Mouse (Mus musculus) liver, embryonic 16.5 days (tissue): ENCODE results near the gene Adcy1. TPM values are rescaled to one million over a fixed set of nuclear protein-coding genes. Genes with fewer than 3 reads are reported as not detected.

ENCODE experiments used
- ATAC-seq: fragments of 200-750 bp; cut with Nextera tagmentation; 2 replicates; pipeline ENCODE4 v1.8.0; 2017; ENCODE audit warnings: low read depth, mild to moderate bottlenecking, moderate number of reproducible peaks, moderate library complexity
- H3K27ac ChIP-seq: fragments of 300-500 bp; sonication (generic); 2 replicates; pipeline ENCODE4 v1.5.1; 2014; ENCODE audit warnings: mild to moderate bottlenecking, low read length
- H3K27me3 ChIP-seq: fragments of 300-500 bp; sonication (generic); 2 replicates; pipeline ENCODE4 v1.6.1; 2014; ENCODE audit warnings: low read depth, low read length, mixed read lengths; ENCODE audit not compliant: control insufficient read depth, insufficient read depth
- H3K36me3 ChIP-seq: fragments of 300-500 bp; sonication (generic); 2 replicates; pipeline ENCODE4 v1.6.1; 2014; ENCODE audit warnings: mild to moderate bottlenecking; ENCODE audit not compliant: control insufficient read depth, insufficient read depth
- H3K4me1 ChIP-seq: fragments of 300-500 bp; sonication (generic); 2 replicates; pipeline ENCODE4 v1.6.1; 2014; ENCODE audit warnings: low read depth, low read length, mixed read lengths; ENCODE audit not compliant: control insufficient read depth
- H3K4me2 ChIP-seq: fragments of 300-500 bp; sonication (generic); 2 replicates; pipeline ENCODE4 v1.6.1; 2014; ENCODE audit warnings: low read depth, low read length, mixed read lengths
- H3K4me3 ChIP-seq: fragments of 300-500 bp; sonication (generic); 2 replicates; pipeline ENCODE4 v1.5.1; 2014; ENCODE audit warnings: low read depth, mild to moderate bottlenecking, low read length
- H3K9ac ChIP-seq: fragments of 300-500 bp; sonication (generic); 2 replicates; pipeline ENCODE4 v1.6.1; 2014; ENCODE audit warnings: low read depth, low read length
- H3K9me3 ChIP-seq: fragments of 300-500 bp; sonication (generic); replicated peaks from 2 replicates; pipeline ENCODE4 v1.6.1; 2016; ENCODE audit warnings: low read length; ENCODE audit not compliant: control insufficient read depth
- WGBS: fragments of 180-500 bp; shearing (Covaris S2); extraction: QIAGEN DNeasy Blood & Tissue Kit; methylation state at CpG from one replicate; pipeline ENCODE4 v1.1.7; 2014; ENCODE audit not compliant: insufficient replicate concordance; 5-methylcytosine and 5-hydroxymethylcytosine counted together
- polyA plus RNA-seq: library from polyadenylated mRNA; unstranded; fragments of >200 nt; fragmentation: Nextera tagmentation; extraction: Ambion mirVana; gene quantifications from 2 replicates; pipeline ENCODE4 v1.2.1, GENCODE M21; 2015

Adcy1 gene
- polyA plus RNA-seq, 1 experiment from 2014 or later, result 0.31 TPM

DNA sequence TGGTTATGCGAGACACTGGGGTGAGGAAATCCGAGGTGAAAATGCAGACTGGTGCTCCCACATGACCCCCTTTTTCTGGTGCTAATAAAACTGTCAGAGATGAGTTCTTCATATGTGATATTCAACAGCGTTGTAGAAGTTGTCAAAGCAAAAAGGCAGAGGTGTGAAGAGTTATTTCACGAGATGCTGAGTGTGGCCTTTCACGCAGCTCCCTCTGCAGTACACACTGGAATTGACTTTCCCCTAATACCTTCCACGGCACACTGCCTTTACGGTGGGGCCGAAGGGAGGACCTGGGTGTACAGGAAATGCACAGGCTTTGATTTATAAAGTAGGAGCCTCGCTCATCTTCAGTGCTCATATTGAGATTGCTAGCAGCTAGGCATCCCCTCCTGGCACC lies 129.8 kb downstream of the Adcy1 start:
- WGBS, result 48% methylated on average over 9 of the region's 9 CpGs
- Histone ChIP-seq H3K27me3 (no peaks in the 10 kb centered on the region), H3K36me3 (no peaks in the 10 kb centered on the region), H3K4me2 (no peak overlapping the region), H3K4me1 (no peaks in the 10 kb centered on the region; the same call in none of the 2 replicates), H3K4me3 (no peak overlapping the region), H3K9ac (no peak overlapping the region), H3K9me3 (no peaks in the 10 kb centered on the region), H3K27ac (peak overlapping the region; percentile 77)
- no peak for ATAC-seq

DNA sequence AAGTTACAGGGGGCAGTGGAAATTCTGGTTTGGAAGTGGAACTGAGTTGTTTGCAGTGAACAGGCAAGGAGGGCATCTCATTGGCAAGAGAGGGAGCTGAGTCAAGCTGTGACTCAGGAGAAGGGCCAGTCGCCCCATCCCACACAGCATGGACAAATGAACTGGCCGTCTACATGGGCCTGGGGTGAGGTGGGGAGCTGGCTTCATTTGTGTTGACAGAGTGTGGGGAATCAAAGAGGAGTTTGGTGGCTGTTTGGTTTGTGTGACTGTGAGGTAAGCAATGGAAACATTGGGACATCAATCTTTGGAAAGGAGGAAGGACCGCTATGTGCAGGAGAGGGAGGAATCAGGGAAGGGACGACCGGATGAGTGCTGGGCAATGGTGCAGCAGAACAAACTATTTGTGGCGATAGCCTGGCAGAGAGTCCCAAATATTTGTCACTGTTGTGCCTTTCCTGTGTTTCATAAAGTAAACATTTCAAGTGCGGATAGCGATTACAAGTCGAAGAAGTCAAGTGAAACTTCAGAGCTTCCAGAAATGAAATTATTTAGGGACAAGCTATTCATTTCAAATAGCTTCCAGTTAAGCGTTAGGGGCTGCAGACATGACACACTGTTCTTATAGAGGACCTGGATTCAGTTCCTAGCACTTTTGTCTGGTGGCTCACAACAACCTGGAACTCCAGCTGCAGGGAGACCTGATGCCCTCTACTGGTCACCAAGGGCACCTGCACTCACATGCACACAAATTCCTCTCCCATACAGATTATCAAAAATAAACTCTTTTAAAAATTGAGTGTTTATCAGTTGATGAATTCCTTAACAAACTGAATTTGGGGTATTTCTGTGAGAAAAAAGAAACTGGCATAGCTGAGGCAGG lies 131.4 kb downstream of the Adcy1 start:
- peak; percentile 37 for ATAC-seq
- no peak overlapping the region for H3K27ac ChIP-seq

DNA sequence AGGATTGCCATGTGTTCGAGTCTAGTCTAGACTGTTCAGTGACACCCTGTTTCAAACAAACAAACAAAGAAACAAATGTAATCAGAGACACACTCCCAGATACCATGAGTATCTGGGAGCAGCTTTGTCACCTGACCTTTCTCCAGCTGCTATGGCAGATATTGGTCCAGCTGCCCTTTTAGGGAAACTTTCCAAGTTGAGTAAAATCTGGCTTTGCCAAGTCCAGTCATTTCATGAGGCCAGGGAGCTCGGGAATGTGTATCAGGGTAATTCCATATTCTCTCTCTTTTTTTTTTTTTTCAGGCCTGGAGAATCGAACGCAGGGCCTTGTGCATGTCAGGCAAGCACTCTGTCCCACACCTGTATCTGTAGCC lies 132.0 kb downstream of the Adcy1 start:
- WGBS, result 61% methylated on average over 4 of the region's 4 CpGs
- ATAC-seq, result no peak

More for the DNA sequence above, 131.4 kb downstream of the Adcy1 start:
- H3K27me3 ChIP-seq, result no peaks in the 10 kb centered on the region
- no peaks in the 10 kb centered on the region; the same call in none of the 2 replicates for H3K4me1 ChIP-seq
- H3K4me3 ChIP-seq, result no peak overlapping the region
- no peak overlapping the region for H3K4me2 ChIP-seq
- WGBS, result 70% methylated on average over 10 of the region's 10 CpGs
- H3K9me3 ChIP-seq, result no peaks in the 10 kb centered on the region
- no peaks in the 10 kb centered on the region for H3K36me3 ChIP-seq
- H3K9ac ChIP-seq, result no peak overlapping the region

DNA sequence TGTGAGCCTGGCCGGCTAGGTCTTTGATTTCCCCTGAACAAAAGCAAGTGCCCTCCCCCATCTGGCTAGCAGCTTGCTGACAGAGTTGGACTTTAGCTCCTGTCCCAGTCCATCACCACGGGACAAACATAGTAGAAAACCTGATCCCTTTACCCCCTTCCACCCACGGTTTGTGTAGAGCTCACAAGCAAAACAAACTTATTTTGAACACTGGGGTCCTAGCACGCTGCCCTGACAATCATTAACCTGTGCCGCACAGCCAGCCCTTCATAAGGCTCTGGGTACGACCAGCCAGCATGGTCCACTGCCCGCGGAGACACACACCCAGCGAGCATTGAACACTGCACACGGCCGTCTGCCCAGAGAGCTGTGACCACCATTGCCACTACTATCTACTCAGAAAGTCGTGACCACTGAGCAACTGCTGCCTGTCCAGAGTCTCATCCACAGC lies 134.2 kb downstream of the Adcy1 start, which contains the start of gene Igfbp1:
Igfbp1 (plus strand) TSS at position 292 of the 451 bp plus-strand sequence.
- H3K4me3 ChIP-seq, result peak within 1 kb of the TSS; percentile 47
- peak; percentile 74 for ATAC-seq
- peak within 1 kb of the TSS; percentile 39; the same call in 1 of the 2 replicates for H3K4me2 ChIP-seq
- H3K4me1 ChIP-seq, result no peaks in the 10 kb centered on the region; the same call in none of the 2 replicates
- H3K27me3 ChIP-seq, result no peaks in the 10 kb centered on the region
- peak within 1 kb of the TSS; percentile 48 for H3K9ac ChIP-seq
- peak within 1 kb of the TSS; percentile 69 for H3K27ac ChIP-seq
- H3K36me3 ChIP-seq, result no peaks in the 10 kb centered on the region
- 46% methylated on average over 12 of the region's 12 CpGs for WGBS
- no peaks in the 10 kb centered on the region for H3K9me3 ChIP-seq

More for the DNA sequence above, 132.0 kb downstream of the Adcy1 start:
- Histone ChIP-seq H3K4me2 (no peak overlapping the region), H3K4me3 (no peak overlapping the region), H3K9ac (no peak overlapping the region), H3K27ac (no peak overlapping the region), H3K27me3 (no peaks in the 10 kb centered on the region), H3K36me3 (no peaks in the 10 kb centered on the region), H3K9me3 (no peaks in the 10 kb centered on the region), H3K4me1 (no peaks in the 10 kb centered on the region; the same call in none of the 2 replicates)

DNA sequence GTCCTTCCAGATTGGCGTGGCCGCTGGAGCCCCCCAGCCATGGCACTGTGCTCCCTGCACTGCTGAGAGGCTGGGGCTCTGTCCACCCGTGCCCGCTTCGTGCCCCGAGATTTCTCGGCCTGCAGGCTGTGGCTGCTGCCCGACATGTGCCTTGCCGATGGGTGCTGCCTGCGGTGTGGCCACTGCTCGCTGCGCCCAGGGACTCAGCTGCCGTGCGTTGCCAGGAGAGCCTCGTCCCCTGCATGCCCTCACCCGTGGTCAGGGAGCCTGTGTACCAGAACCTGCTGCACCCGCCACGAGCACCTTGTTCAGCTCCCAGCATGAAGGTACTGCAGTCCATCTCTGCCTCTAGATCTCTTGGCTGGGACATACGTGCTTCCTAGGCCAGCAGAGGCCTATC lies 134.7 kb downstream of the Adcy1 start:
- H3K27ac ChIP-seq, result peak overlapping the region; percentile 67
- H3K27me3 ChIP-seq, result no peaks in the 10 kb centered on the region
- peak overlapping the region; percentile 47 for H3K4me3 ChIP-seq
- WGBS, result 67% methylated on average over 19 of the region's 19 CpGs
- no peak for ATAC-seq
- H3K9me3 ChIP-seq, result no peaks in the 10 kb centered on the region
- peak overlapping the region; percentile 39; the same call in 1 of the 2 replicates for H3K4me2 ChIP-seq
- peak overlapping the region; percentile 48 for H3K9ac ChIP-seq
- no peaks in the 10 kb centered on the region for H3K36me3 ChIP-seq
- no peaks in the 10 kb centered on the region; the same call in none of the 2 replicates for H3K4me1 ChIP-seq

DNA sequence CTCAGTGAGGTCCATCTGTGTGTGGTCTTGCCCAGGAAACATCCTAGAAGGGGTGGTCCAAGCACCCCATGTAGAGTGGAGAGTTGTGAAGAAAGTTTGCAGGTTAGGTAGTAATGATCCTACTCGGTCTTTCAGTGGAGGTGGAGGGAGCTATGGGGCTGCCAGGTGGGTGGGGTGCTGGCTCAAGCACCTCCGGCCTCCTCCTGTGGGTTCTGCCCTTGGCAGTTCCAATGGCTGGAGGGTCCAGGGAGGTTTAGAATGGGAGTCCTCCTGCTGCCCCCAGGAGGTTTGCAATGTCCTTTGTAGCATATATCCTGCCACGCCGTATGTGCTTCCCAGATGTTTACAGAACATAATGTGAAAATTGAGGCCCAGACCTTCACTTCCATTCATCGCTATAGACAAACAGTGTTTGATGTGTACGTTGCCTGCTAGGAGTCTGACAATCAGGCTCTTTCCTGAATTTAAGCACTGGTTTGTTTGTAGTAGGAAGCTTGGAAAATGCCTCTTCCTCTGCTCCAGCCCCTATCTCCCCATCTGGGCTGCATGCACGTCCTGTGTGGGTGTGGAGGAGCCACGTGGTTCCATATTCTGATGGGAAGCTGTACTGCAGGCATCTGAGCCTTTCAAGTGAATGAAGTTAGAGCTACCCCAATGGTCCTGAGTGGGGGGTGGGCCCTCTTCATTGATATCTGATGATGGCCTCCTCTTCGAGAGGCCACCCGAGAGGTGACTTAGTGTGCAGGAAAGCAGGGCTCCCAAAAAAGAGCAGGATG lies 135.4 kb downstream of the Adcy1 start:
- no peaks in the 10 kb centered on the region for H3K27me3 ChIP-seq
- no peak for ATAC-seq
- H3K4me3 ChIP-seq, result peak overlapping the region; percentile 47
- peak overlapping the region; percentile 67 for H3K27ac ChIP-seq
- no peaks in the 10 kb centered on the region for H3K36me3 ChIP-seq
- H3K4me1 ChIP-seq, result no peaks in the 10 kb centered on the region; the same call in none of the 2 replicates
- peak overlapping the region; percentile 39 for H3K4me2 ChIP-seq
- H3K9me3 ChIP-seq, result no peaks in the 10 kb centered on the region
- WGBS, result 41% methylated on average over 10 of the region's 10 CpGs
- peak overlapping the region; percentile 48; the same call in 1 of the 2 replicates for H3K9ac ChIP-seq

DNA sequence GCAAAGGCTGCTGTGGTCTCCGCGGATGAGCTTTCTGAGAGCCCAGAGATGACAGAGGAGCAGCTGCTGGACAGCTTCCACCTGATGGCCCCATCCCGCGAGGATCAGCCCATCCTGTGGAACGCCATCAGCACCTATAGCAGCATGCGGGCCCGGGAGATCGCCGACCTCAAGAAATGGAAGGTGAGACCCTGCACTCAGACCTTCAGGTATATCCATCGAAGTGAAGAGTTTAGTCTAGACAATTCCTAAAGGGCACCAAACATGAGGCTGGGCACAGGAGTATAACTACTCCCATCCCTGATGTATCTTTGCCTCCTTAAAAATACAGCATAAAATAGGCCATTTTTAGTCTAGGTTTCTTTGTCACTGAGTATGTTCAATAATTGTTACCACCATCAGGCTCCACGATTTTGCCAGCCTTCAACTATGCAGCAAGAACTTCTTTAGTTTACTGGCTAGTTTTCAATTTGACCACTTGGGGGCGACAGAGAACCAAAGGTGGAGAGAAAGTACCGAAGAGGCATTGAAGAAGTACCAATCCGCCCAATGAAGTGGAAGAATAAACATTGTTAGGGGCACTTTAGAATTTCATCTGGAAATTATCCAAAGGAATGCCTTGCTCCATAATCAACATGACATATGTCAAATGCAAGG lies 136.6 kb downstream of the Adcy1 start:
- Histone ChIP-seq H3K27ac (no peak overlapping the region), H3K36me3 (no peaks in the 10 kb centered on the region), H3K4me2 (0 out of 2 replicates have a peak overlapping the region, but pooled peaks have one; percentile 2), H3K4me3 (peak overlapping the region; percentile 47), H3K27me3 (no peaks in the 10 kb centered on the region), H3K9me3 (no peaks in the 10 kb centered on the region), H3K4me1 (no peaks in the 10 kb centered on the region), H3K9ac (no peak overlapping the region)
- WGBS, result 39% methylated on average over 14 of the region's 14 CpGs
- ATAC-seq, result no peak

DNA sequence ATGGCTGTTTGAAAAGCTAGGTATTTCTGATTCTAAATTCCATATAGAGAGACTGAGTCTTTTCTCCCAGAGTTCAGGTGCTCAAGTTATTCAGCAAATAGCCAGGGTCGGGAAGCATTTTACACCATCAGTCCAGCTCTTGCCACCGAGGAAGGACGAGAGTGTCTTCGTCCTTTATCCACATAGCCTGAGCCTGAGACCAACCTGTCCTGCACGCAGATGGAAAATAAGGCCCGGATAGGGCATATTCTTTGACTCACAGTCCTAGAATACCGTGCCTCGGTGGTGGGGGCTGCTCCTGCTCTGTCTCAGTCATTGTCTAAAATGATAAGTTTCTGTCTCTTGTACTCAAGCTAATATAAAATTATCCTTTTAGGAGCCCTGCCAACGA lies 137.1 kb downstream of the Adcy1 start:
- H3K27ac ChIP-seq, result no peak overlapping the region
- 66% methylated on average over 9 of the region's 9 CpGs for WGBS
- no peaks in the 10 kb centered on the region for H3K9me3 ChIP-seq
- no peak overlapping the region for H3K4me2 ChIP-seq
- no peaks in the 10 kb centered on the region for H3K36me3 ChIP-seq
- no peak overlapping the region for H3K4me3 ChIP-seq
- no peaks in the 10 kb centered on the region for H3K27me3 ChIP-seq
- ATAC-seq, result no peak
- no peaks in the 10 kb centered on the region for H3K4me1 ChIP-seq
- H3K9ac ChIP-seq, result no peak overlapping the region
